Mouse (Mus musculus) olfactory bulb, adult 2 months (tissue): ENCODE data around the gene Crnkl1.
A peak's percentile ranks its signal among the peaks of the same experiment; 100 is the strongest.

Experiments
- CTCF ChIP-seq: fragments of 200-500 bp; IDR thresholded peaks from 2 replicates; pipeline ENCODE4 v1.5.1; 2012; ENCODE audit warnings: low read depth, mild to moderate bottlenecking, low read length, moderate library complexity; ENCODE audit not compliant: insufficient read depth
- POLR2A ChIP-seq: fragments of 200-500 bp; IDR thresholded peaks from 2 replicates; pipeline ENCODE4 v1.6.1; 2012; ENCODE audit warnings: mild to moderate bottlenecking, low read depth, low read length, moderate library complexity; ENCODE audit not compliant: insufficient read depth

DNA sequence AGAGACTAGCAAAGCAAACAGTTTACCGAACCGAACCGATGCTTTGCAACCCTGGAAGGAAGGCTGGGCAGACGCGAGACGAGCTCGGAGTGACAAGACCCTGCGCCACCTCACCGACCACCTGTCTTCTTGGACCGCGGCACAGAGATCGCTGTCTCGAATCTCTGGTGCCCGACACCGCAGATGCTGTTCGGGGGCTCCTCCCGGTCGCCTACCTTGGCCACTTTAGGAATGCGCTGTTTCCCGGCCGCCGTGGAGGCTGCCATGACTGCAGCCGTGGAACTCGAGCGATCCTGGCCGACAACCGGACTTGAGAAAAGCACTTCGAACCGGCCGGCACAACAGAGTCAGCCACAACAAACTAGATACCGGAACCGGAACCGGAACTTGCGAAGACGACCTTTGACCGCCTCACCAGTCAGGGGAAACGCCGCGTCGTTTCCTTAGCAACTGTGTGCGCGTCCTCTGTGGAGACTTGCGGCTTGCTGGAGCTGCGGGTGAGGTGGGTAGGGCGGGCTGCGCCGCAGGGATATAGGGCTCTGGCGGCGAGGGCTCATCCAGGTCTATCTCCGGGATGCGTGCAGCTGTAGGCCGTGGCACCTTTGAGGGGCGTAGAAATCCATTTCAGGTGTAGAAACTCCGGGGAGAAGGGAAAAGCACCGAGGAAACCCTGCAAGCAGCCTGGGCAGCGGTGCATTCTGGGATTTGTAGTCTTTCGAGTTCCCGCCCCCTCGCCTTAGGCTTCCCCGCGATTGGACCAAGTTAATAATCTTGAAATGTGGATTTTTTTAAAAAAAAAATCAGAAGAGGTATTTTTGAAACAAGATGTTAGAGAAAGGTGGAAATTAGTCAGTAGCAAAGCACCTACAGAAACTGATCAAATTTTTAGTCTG, at the start of gene Crnkl1, which contains the start of gene Cfap61:
- TF ChIP-seq CTCF (no peak), POLR2A (peak; percentile 32; the same call in 1 of the 2 replicates)
